Mouse (Mus musculus) frontal cortex, postnatal 36 days (tissue): ENCODE measurements around the gene Eif1ad.
"Not testable (repeated sequence)": the region's sequence is repeated elsewhere in the genome, so short reads cannot be mapped to it uniquely, and the experiment has no call there.

Experiments
- DNase-seq, 2 experiments: peaks; one replicate each; pipeline ENCODE4 v3.0.0; 2022; ENCODE audit warnings: low spot score in 2 of 2

Gene Eif1ad

GRCm38 (mm10) chr19:5377446-5377845 is 10.9 kb downstream of the Eif1ad start:
- no peak for DNase-seq

- no peak for DNase-seq
Measured at GRCm38 (mm10) chr19:5383326-5383725, 16.8 kb downstream of the Eif1ad start.

- DNase-seq: no peak
Measured at GRCm38 (mm10) chr19:5384715-5385114, 18.2 kb downstream of the Eif1ad start.

GRCm38 (mm10) chr19:5388011-5388441 is 21.5 kb downstream of the Eif1ad start:
- DNase-seq: peak in 1 of 2 experiments; percentile 14

- DNase-seq: peak; percentile 94 to 95
Measured at GRCm38 (mm10) chr19:5388588-5389242, 22.2 kb downstream of the Eif1ad start, which contains the start of gene Sart1. Sart1 (minus strand) TSS chr19:5388703.

- no peak for DNase-seq
Measured at GRCm38 (mm10) chr19:5389647-5390046, 23.1 kb downstream of the Eif1ad start.

GRCm38 (mm10) chr19:5390416-5390815 is 23.9 kb downstream of the Eif1ad start:
- no peak for DNase-seq

GRCm38 (mm10) chr19:5392892-5393291 is 26.4 kb downstream of the Eif1ad start:
- no peak for DNase-seq

GRCm38 (mm10) chr19:5394168-5394567 is 27.6 kb downstream of the Eif1ad start:
- DNase-seq: no peak

GRCm38 (mm10) chr19:5395371-5395770 is 28.8 kb downstream of the Eif1ad start:
- DNase-seq: no peak

GRCm38 (mm10) chr19:5401073-5401472 is 34.5 kb downstream of the Eif1ad start:
- not testable (repeated sequence) for DNase-seq

- DNase-seq: no peak
Measured at GRCm38 (mm10) chr19:5402293-5402692, 35.8 kb downstream of the Eif1ad start, which contains the start of gene Tsga10ip. Tsga10ip (minus strand) TSS chr19:5402526.

GRCm38 (mm10) chr19:5405924-5406323 is 39.4 kb downstream of the Eif1ad start:
- no peak for DNase-seq

GRCm38 (mm10) chr19:5406531-5407126 is 40.1 kb downstream of the Eif1ad start:
- peak in 1 of 2 experiments; percentile 60 for DNase-seq

- DNase-seq: peak in 1 of 2 experiments; percentile 54
Measured at GRCm38 (mm10) chr19:5407133-5407532, 40.6 kb downstream of the Eif1ad start.

GRCm38 (mm10) chr19:5408057-5409001 is 41.8 kb downstream of the Eif1ad start:
- DNase-seq: no peak

- DNase-seq: no peak
Measured at GRCm38 (mm10) chr19:5409068-5409467, 42.5 kb downstream of the Eif1ad start.

GRCm38 (mm10) chr19:5410641-5411040 is 44.1 kb downstream of the Eif1ad start:
- DNase-seq: no peak

- DNase-seq: no peak
Measured at GRCm38 (mm10) chr19:5411961-5412360, 45.4 kb downstream of the Eif1ad start.

GRCm38 (mm10) chr19:5413840-5414239 is 47.3 kb downstream of the Eif1ad start:
- no peak for DNase-seq

GRCm38 (mm10) chr19:5414534-5414957 is 48.0 kb downstream of the Eif1ad start:
- DNase-seq: no peak
